Mouse (Mus musculus) embryonic facial prominence, embryonic 15.5 days (tissue): ENCODE measurements at regions not wholly inside any gene's neighbourhood (a gene's known extent, or its start where the extent isn't known, plus 50 kb on each side); places are given as distances from the start of the nearest gene placed in this dataset.

Source experiments
- ATAC-seq: fragments of 200-750 bp; cut with Nextera tagmentation; 2 replicates; pipeline ENCODE4 v1.8.0; 2017; ENCODE audit warnings: low read depth, moderate TSS enrichment; ENCODE audit not compliant: insufficient number of reproducible peaks, low FRiP score, low TSS enrichment
- H3K27ac ChIP-seq: fragments of 300-500 bp; sonication (generic); replicated peaks from 2 replicates; pipeline ENCODE4 v1.5.1; 2015; ENCODE audit warnings: mild to moderate bottlenecking, inconsistent platforms
- H3K27me3 ChIP-seq: fragments of 300-500 bp; sonication (generic); 2 replicates; pipeline ENCODE4 v1.6.1; 2015; ENCODE audit warnings: inconsistent platforms
- H3K36me3 ChIP-seq: fragments of 300-500 bp; sonication (generic); 2 replicates; pipeline ENCODE4 v1.6.1; 2015; ENCODE audit warnings: mild to moderate bottlenecking, inconsistent platforms
- H3K4me1 ChIP-seq: fragments of 300-500 bp; sonication (generic); 2 replicates; pipeline ENCODE4 v1.6.1; 2015; ENCODE audit warnings: inconsistent platforms
- H3K4me2 ChIP-seq: fragments of 300-500 bp; sonication (generic); replicated peaks from 2 replicates; pipeline ENCODE4 v1.6.1; 2015; ENCODE audit warnings: mild to moderate bottlenecking, inconsistent platforms
- H3K4me3 ChIP-seq: fragments of 300-500 bp; sonication (generic); replicated peaks from 2 replicates; pipeline ENCODE4 v1.5.1; 2015; ENCODE audit warnings: mild to moderate bottlenecking, inconsistent platforms
- H3K9ac ChIP-seq: fragments of 300-500 bp; sonication (generic); 2 replicates; pipeline ENCODE4 v1.6.1; 2015; ENCODE audit warnings: inconsistent platforms
- H3K9me3 ChIP-seq: fragments of 300-500 bp; sonication (generic); replicated peaks from 2 replicates; pipeline ENCODE4 v1.6.1; 2016; ENCODE audit warnings: inconsistent platforms
- WGBS: fragments of 180-500 bp; shearing (Covaris S2); methylation state at CpG from one replicate; pipeline ENCODE4 v1.1.7; 2015; 5-methylcytosine and 5-hydroxymethylcytosine counted together

DNA sequence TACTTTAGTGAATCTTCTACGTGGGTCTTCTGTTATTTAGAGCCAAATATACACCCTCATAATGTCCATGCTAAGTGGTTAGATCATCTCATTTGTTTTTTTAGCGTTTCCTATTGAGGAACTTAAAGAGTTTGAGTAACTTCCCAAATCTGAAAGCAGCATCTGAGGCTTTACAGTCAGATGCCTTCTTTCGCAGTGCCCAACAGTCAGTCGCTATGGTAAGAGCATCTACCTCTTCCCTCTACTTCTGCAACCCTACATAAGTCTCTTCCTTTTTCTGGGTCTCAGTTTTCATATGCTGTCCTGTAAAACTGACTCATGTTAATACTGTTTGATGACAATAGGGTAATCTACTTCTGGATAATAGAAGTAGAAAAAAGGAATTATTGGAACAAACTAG, 146.8 kb downstream of the Ktn1 start:
- H3K4me3 ChIP-seq: no peak overlapping the region
- no peaks in the 10 kb centered on the region for H3K36me3 ChIP-seq
- WGBS: 82% methylated on average over 4 of the region's 4 CpGs
- H3K4me1 ChIP-seq: no peaks in the 10 kb centered on the region
- H3K9me3 ChIP-seq: no peaks in the 10 kb centered on the region
- H3K9ac ChIP-seq: no peak overlapping the region
- H3K27me3 ChIP-seq: no peaks in the 10 kb centered on the region
- no peak overlapping the region for H3K4me2 ChIP-seq
- ATAC-seq: no peak
- no peak overlapping the region for H3K27ac ChIP-seq

GRCm38 (mm10) chr14:47798203-47798602, 150.0 kb downstream of the Ktn1 start:
- WGBS: 60% methylated on average over 3 of the region's 3 CpGs
- Histone ChIP-seq H3K4me2 (no peak overlapping the region), H3K27ac (no peak overlapping the region), H3K4me1 (no peaks in the 10 kb centered on the region), H3K9me3 (no peaks in the 10 kb centered on the region), H3K27me3 (no peaks in the 10 kb centered on the region), H3K36me3 (no peaks in the 10 kb centered on the region), H3K9ac (no peak overlapping the region), H3K4me3 (no peak overlapping the region)
- no peak for ATAC-seq

DNA sequence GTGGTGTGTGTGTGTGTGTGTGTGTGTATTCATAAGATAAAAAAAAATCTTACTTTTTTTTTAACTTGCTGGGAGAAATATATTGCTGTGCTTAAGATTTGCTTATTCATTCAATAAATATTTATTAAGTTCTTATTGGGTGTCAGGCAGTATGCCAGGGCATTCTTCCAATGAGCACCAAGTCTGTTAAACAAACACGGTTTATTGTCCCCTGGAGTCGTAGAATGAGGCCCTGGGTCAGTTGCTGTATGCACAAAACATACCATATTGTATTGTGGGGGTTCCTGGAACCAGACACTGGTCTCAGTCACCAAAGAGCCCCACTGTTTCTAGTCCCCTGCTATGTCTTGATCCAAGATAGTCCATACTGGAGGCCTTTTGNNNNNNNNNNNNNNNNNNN, 151.3 kb downstream of the Ktn1 start:
- H3K27ac ChIP-seq: no peak overlapping the region
- H3K36me3 ChIP-seq: no peaks in the 10 kb centered on the region
- no peaks in the 10 kb centered on the region for H3K9me3 ChIP-seq
- no peaks in the 10 kb centered on the region for H3K4me1 ChIP-seq
- no peak overlapping the region for H3K4me3 ChIP-seq
- WGBS: 56% methylated on average over 2 of the region's 2 CpGs
- ATAC-seq: no peak
- no peaks in the 10 kb centered on the region for H3K27me3 ChIP-seq
- H3K9ac ChIP-seq: no peak overlapping the region
- H3K4me2 ChIP-seq: no peak overlapping the region

DNA sequence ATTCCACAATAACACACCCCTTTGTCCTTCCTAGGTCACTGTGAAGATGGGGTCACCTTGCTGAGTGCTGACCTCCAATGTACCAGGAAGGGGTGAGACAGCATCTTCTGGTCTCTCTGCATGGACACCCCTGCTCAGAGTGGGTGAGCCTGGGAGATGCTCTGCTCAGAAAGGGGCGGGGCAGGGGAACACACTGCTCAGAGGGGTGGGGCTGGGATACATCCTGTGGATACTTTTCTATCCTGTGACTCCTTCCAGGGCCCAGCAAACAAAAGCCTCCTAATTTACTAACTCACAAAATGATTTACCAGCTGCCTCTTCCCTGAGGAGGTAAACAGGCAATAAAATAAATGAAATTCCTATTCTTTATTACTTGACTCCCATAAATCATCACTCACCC, 157.0 kb downstream of the Ktn1 start:
- Histone ChIP-seq H3K4me3 (no peak overlapping the region), H3K9me3 (no peaks in the 10 kb centered on the region), H3K27ac (no peak overlapping the region), H3K27me3 (no peaks in the 10 kb centered on the region), H3K36me3 (no peaks in the 10 kb centered on the region), H3K4me1 (0 out of 2 replicates have a peak, but pooled peaks cover 3% of the 10 kb centered on the region), H3K9ac (no peak overlapping the region), H3K4me2 (no peak overlapping the region)
- no peak for ATAC-seq
- WGBS: 77% methylated on average over 1 of the region's 1 CpGs

DNA sequence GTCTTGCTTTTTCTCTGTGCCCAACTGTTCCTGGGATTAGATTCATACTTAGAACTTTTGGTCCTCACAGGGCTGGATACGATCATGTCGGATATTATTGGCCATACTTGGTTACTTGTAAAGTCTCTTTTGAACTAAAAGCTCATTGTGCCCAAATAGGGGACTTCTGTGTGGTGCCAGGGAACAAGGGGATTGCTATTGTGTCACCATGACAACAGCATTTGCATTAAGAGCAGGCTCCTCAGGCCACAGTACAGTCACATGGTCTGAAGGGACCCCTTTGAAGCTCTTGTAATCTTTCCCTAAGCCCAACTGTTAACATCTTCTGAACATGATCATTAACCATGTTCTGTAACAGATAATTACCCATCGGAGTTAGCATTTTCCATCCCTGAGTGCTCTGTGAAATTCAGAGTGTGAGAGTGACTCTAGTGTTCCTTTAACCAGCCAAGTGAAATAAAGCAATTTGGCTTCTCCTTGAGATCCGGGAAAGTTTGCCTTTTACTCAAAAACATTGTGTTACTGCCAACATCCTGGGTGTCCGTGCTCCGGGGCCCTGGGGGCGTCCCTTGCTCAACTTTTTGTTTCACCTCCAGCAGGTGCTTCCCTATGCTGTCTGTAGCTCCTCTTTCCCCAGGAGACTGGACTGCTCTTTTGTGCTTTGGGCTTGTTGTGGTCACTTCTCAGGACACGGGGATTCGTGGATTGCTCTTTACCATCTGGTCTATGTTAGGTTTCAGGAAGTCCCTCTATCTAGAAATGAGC, 157.7 kb downstream of the Ktn1 start:
- Histone ChIP-seq H3K27me3 (no peaks in the 10 kb centered on the region), H3K36me3 (no peaks in the 10 kb centered on the region), H3K4me3 (no peak overlapping the region), H3K4me2 (no peak overlapping the region), H3K9me3 (no peaks in the 10 kb centered on the region), H3K27ac (no peak overlapping the region), H3K4me1 (0 out of 2 replicates have a peak, but pooled peaks cover 3% of the 10 kb centered on the region), H3K9ac (no peak overlapping the region)
- WGBS: 42% methylated on average over 9 of the region's 9 CpGs
- no peak for ATAC-seq

DNA sequence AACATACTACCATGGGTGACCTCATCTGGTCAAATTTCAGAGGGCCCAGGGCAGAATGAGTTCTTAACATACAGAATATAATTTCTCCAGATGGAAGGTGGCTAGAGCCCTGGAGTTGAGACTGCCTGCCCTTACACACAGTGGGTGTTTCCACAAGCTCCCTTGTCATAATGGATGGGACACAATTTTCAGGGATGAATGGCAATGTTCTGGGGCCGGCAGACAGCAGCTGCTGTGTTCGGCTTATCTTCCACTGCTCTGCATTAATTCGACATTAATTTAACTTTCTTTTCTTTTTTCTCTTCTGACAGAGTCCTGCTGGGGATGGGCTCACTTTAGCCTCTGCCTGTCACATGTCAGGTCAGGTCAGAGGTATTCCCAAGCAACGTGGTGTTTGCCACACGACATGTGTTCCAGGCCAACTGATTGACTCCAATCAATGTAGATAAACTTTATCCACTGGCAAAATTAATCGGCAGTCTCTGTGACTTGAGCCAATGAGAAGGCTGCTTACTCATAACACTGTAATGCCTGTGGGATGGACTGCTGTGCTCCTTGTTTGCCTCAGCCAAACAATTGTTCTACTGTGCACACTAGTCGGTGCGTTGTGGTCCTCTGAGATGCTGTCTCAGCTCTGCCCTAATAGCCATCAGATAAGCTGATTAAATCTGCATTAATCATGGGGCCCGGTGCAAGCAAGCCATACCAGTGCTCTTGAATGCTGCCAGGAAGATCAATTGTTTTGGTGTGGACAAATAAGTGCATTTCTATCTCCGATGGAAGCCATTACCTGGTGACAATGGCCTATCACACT, 160.1 kb downstream of the Ktn1 start:
- H3K27me3 ChIP-seq: no peaks in the 10 kb centered on the region
- no peak for ATAC-seq
- no peaks in the 10 kb centered on the region for H3K36me3 ChIP-seq
- H3K4me2 ChIP-seq: no peak overlapping the region
- H3K4me1 ChIP-seq: 0 out of 2 replicates have a peak, but pooled peaks cover 3% of the 10 kb centered on the region
- no peaks in the 10 kb centered on the region for H3K9me3 ChIP-seq
- no peak overlapping the region for H3K9ac ChIP-seq
- no peak overlapping the region for H3K27ac ChIP-seq
- WGBS: 64% methylated on average over 10 of the region's 10 CpGs
- no peak overlapping the region for H3K4me3 ChIP-seq

- 64% methylated on average over 3 of the region's 3 CpGs for WGBS
- H3K27me3 ChIP-seq: no peaks in the 10 kb centered on the region
- H3K9ac ChIP-seq: no peak overlapping the region
These were observed 170.0 kb downstream of the Ktn1 start for GRCm38 (mm10) chr14:47818224-47818623.

DNA sequence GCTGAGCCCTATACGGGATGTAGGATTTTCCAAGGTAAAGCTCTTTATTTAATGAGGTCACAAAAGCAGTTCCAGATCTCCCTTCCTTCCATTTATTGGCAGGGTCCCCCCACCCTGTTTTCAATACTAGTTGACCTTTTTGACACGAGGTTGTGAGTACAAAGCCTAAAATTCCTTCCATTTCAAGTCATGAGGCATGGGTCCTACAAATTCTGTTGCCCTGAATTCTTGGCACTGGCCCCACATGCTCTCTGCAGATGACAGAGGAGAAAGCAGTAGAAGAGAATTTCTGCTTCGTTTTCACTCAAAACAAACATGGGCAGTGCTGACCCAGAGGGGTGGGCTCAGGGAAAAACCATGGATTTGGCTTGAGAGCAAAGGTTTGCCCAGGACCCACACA, 170.4 kb downstream of the Ktn1 start:
- WGBS: 50% methylated on average over 3 of the region's 3 CpGs
- H3K27ac ChIP-seq: no peak overlapping the region

More at GRCm38 (mm10) chr14:47818224-47818623, 170.0 kb downstream of the Ktn1 start:
- H3K4me3 ChIP-seq: no peak overlapping the region
- H3K4me1 ChIP-seq: peaks cover 5% of the 10 kb centered on the region; the same call in 1 of the 2 replicates
- no peaks in the 10 kb centered on the region for H3K9me3 ChIP-seq
- H3K27ac ChIP-seq: no peak overlapping the region
- no peaks in the 10 kb centered on the region for H3K36me3 ChIP-seq
- no peak for ATAC-seq
- no peak overlapping the region for H3K4me2 ChIP-seq

DNA sequence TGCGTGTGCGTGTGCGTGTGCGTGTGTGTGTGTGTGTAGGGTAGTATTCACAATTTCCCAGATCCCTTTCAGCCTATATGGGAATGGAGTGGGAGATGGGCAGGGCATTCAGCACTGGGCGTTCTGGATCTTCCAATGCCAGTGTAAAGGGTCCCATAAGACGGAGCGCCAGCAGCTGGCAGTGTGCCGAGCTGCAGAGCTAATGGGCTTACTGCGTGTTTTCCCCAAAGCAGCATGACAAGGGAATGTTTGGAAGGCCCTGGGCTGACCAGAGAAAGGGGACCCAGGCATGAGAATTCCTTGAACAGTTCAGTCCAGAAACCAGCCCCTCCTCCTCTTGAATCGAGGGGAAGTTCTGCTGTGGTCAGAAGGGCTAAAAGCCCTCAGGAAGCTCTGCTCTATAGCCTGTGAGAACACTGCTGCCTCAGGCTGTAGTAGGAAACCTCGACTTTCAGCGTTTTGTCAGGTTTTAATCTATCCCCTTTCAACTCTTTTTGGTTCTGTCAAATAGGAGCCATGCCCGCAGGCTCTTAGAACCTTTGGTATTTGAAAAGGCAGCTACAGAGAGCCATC, 172.4 kb downstream of the Ktn1 start:
- H3K27ac ChIP-seq: no peak overlapping the region
- no peak overlapping the region for H3K4me3 ChIP-seq
- ATAC-seq: no peak
- no peaks in the 10 kb centered on the region for H3K9me3 ChIP-seq
- H3K36me3 ChIP-seq: no peaks in the 10 kb centered on the region
- no peaks in the 10 kb centered on the region for H3K27me3 ChIP-seq
- H3K4me2 ChIP-seq: no peak overlapping the region
- H3K9ac ChIP-seq: no peak overlapping the region
- H3K4me1 ChIP-seq: peaks cover 5% of the 10 kb centered on the region; the same call in 1 of the 2 replicates
- 63% methylated on average over 13 of the region's 13 CpGs for WGBS

More for the DNA sequence above, 170.4 kb downstream of the Ktn1 start:
- Histone ChIP-seq H3K9ac (no peak overlapping the region), H3K4me3 (no peak overlapping the region), H3K27me3 (no peaks in the 10 kb centered on the region), H3K4me2 (no peak overlapping the region), H3K4me1 (peaks cover 5% of the 10 kb centered on the region; the same call in 1 of the 2 replicates), H3K9me3 (no peaks in the 10 kb centered on the region), H3K36me3 (no peaks in the 10 kb centered on the region)
- no peak for ATAC-seq

GRCm38 (mm10) chr14:47823182-47823581, 174.9 kb downstream of the Ktn1 start:
- 57% methylated on average over 9 of the region's 9 CpGs for WGBS
- ATAC-seq: no peak
- Histone ChIP-seq H3K4me3 (no peak overlapping the region), H3K27me3 (no peaks in the 10 kb centered on the region), H3K36me3 (no peaks in the 10 kb centered on the region), H3K9ac (no peak overlapping the region), H3K9me3 (no peaks in the 10 kb centered on the region), H3K27ac (no peak overlapping the region), H3K4me2 (no peak overlapping the region), H3K4me1 (peaks cover 5% of the 10 kb centered on the region; the same call in 1 of the 2 replicates)

DNA sequence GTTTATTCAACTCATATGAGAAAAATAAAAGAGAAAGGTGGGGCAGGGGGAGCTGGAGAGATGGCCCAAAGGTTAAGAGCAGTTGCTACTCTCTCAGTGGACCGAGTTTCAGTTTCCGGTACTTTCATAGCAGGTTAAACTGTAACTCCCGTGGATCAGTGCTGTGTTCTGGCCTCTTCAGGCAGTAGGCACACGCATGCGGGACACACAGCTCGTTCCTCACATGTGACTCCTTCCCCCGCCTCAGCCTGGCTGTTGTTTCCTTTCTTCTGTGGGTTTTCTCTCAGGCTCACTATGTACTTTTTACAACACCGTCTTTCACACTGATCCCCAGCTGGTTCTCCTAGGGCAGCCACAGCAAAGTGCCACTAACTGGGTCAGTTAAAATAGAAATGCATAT, 175.4 kb downstream of the Ktn1 start:
- Histone ChIP-seq H3K4me3 (no peak overlapping the region), H3K36me3 (no peaks in the 10 kb centered on the region), H3K4me1 (peaks cover 5% of the 10 kb centered on the region; the same call in 1 of the 2 replicates), H3K9ac (no peak overlapping the region), H3K27me3 (no peaks in the 10 kb centered on the region), H3K27ac (no peak overlapping the region), H3K4me2 (no peak overlapping the region), H3K9me3 (no peaks in the 10 kb centered on the region)
- 73% methylated on average over 8 of the region's 8 CpGs for WGBS
- no peak for ATAC-seq
